Mouse (Mus musculus) lung, postnatal 0 days (tissue): ENCODE data around the gene Olfr788.

Experiments
- CTCF ChIP-seq: IDR thresholded peaks from 2 replicates; pipeline ENCODE4 v1.5.1; 2016; ENCODE audit warnings: antibody characterized with exemption, mild to moderate bottlenecking
- EP300 ChIP-seq: IDR thresholded peaks from 2 replicates; pipeline ENCODE4 v1.6.1; 2016; ENCODE audit warnings: antibody characterized with exemption, mild to moderate bottlenecking, control low read depth

DNA sequence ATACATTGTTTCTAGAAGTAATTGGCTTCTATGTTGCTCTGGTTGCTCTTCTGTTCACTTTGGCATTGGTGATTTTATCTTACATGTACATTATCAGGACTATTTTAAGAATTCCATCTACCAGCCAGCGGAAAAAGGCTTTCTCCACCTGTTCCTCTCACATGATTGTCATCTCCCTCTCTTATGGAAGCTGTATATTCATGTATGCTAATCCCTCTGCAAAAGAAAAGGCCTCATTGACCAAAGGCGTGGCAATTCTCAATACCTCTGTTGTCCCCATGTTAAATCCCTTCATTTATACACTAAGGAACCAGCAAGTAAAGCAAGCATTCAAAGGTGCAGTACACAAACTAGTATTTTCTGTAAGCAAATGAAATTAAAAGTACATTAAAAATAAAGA lies 2.5 kb downstream of the Olfr788 start:
- TF ChIP-seq EP300 (no peak), CTCF (no peak)
